Mouse (Mus musculus): ENCODE results near the gene Il1r1.

Gene Il1r1

DNA sequence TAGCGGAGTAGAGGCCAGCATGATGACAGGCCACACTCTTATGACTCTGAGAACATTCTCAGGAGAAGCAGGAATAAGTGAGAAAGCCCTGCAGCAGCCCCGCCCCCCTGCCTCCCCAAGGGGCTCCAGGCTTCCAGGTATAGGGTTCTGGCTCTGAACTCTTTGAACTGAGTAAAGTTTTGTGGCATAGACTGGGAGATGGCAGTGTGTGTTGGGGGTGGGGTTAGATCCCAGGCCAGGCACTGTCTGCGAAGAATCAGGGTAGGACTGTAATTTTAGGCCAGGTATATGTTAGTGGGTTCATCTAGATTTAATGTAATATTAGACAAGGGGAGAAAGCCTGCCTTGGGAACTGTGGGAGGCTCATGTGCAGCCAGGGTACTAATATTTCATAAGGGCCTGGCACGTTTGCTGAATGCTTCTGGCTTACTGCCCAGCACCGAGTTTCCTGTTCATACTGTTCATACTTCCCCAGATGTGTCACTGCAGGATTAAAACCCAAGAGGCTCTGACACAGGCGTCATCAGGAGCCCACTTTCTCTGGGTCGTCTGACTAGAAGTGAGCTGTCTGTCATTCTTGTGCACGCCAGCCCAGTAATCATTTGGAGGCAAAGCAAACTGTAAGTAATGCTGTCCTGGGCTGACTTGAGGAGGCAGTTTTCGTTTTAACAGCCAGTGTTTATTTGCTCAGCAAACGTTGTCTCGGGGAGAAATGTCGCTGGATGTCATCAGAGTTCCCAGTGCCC is at the start of gene Il1r1:
TSS of gene Il1r1 (plus strand) at position 542 of the 746 bp plus-strand sequence.
- POLR2A ChIA-PET = no interaction called here
- CTCF ChIA-PET = no interaction called here

DNA sequence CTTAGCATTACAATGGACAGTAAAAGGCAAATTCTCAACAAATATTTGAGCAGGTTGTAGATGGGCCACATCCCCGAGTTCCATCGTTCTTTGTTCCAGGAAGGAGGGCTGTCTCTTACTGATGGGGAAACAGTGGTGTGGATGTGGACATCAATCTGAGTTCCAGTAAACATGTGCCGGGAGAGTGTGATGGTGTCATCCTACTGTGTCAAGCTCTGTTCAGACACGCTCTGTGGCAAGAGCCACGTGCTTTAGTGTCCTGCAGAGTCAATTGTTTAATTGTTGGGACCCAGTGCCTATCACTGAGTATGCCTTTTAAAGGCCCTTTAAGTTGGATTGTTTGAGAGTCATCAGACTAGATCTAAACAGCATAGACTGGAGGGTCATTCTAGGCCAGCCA is 49.8 kb upstream of the Il1r1 start:
- POLR2A ChIA-PET = no interaction called here

DNA sequence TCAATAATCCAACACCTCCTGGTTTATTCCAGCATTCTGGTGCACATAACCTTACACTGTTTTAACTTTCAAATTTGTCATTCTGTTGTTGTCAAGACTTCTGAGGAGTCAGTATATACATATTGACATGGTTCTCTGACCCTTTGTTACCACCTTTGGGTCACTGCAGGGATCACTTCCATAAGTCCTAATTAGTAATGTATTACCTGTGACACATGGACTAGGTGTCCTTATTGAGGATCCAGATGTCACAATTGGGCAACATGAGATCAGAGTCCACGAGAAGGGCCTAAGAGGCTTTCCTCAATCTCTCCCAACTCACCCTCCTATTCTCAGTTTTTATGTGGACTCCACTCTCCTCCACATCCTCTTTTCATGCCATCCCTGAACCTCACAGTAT is 49.1 kb upstream of the Il1r1 start:
- POLR2A ChIA-PET = no interaction called here
- CTCF ChIA-PET = no interaction called here

More for the DNA sequence above, 49.8 kb upstream of the Il1r1 start:
- CTCF ChIA-PET = no interaction called here

DNA sequence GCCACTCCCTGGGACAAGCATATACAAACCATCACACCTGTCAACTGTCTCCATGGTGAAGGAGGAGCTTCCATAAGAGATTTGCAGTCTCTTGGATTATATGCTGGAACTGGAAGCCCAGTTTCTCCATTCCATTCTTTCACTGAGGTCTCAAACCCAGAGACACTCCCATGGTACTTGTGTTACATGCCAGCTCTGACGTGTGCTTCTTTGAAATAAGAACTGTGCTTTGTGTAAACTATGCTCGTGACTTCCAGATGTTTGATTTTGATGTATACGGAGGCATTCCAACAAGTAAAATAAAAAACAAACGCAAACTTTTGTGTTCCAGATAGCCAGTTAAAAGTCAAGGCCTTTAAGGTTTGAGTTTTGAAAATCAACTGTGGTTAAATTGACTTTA is 45.8 kb upstream of the Il1r1 start:
- ChIA-PET CTCF (no interaction called here), POLR2A (interaction anchor here in 1 of 4 experiments (0.6 kb wide), 1 partner anchor 243 kb away, joined by 3 read pairs; no protein-coding TSS in a partner anchor)

DNA sequence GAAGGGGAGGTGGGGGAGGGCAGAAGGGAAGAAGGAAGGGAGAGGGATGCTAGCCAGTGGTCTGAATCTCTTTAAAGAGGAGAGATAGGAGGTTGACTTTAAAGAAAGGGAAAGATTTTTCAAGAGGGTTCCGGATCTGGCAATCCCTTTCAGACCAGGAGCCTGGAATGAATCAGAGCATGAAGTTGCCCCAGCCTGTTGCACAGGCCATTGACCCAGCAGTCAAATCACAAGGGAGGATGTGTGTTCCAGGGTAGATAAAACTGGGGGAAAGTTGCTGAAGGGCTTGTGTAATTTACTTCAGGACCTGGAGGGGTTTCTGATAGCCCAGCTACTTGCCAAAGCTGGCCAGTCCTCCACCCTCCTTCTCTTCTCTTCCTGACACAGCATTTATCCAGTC is 45.4 kb upstream of the Il1r1 start:
- ChIA-PET POLR2A (interaction anchor here in 1 of 4 experiments (0.6 kb wide), 1 partner anchor 242 kb away, joined by 3 read pairs; no protein-coding TSS in a partner anchor), CTCF (no interaction called here)

GRCm38 (mm10) chr1:40180861-40181260 is 44.0 kb upstream of the Il1r1 start:
- ChIA-PET POLR2A (no interaction called here), CTCF (no interaction called here)

- ChIA-PET POLR2A (no interaction called here), CTCF (no interaction called here)
Observed at GRCm38 (mm10) chr1:40181716-40182115, 43.2 kb upstream of the Il1r1 start.

GRCm38 (mm10) chr1:40183410-40183809 is 41.5 kb upstream of the Il1r1 start:
- ChIA-PET POLR2A (no interaction called here), CTCF (no interaction called here)

DNA sequence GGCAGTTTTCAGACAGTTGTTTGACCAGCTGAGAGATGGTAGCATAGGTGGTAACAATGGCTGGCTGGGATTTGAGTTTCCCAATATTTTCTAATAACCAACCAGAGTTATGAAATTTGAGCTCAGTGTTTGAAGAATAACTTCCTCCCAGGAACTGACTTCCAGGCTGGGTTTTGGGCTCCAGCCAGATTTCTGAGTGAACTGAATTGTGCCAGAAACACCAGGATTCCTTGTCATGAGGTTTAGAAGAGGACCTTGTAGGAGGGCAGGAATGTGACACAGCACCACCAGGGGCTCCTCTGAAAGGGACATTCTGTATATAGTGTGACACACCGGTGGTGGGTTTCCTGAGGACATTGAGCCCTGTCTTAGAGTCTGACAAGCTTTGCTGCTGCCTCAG is 36.9 kb upstream of the Il1r1 start:
- POLR2A ChIA-PET = no interaction called here

GRCm38 (mm10) chr1:40190025-40190424 is 34.9 kb upstream of the Il1r1 start:
- POLR2A ChIA-PET = no interaction called here
- CTCF ChIA-PET = no interaction called here

More for the DNA sequence above, 36.9 kb upstream of the Il1r1 start:
- CTCF ChIA-PET = no interaction called here

GRCm38 (mm10) chr1:40190837-40191236 is 34.0 kb upstream of the Il1r1 start:
- POLR2A ChIA-PET = no interaction called here
- CTCF ChIA-PET = no interaction called here

- ChIA-PET CTCF (no interaction called here), POLR2A (no interaction called here)
Observed at GRCm38 (mm10) chr1:40194279-40194678, 30.6 kb upstream of the Il1r1 start.

- ChIA-PET CTCF (no interaction called here), POLR2A (interaction anchor here in 1 of 4 experiments (0.6 kb wide), 1 partner anchor 20 kb away, joined by 5 read pairs; no protein-coding TSS in a partner anchor)
Observed at GRCm38 (mm10) chr1:40213337-40214159, 11.3 kb upstream of the Il1r1 start.

DNA sequence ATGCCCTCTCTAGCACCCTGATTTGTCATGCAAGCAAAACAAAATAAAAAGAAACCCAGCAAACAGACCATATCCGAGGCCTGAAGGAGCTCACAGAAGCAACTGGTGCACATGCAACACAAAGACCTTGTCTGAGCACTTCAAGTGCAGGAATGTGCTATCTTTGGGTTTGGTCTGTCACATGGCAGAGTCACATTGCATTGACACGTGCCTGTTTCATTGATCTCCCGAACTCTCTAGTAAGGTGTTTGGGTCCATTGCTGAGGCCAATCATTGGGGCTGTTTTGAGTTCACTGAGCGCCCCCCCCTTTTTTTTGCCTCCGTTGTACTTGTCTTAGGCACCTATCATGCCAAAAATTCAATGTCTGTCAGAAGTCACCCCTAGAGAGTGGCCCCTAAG is 7.4 kb upstream of the Il1r1 start:
- ChIA-PET POLR2A (interaction anchor here in 1 of 4 experiments (0.6 kb wide), 1 partner anchor 352 kb away, joined by 3 read pairs; no protein-coding TSS in a partner anchor), CTCF (no interaction called here)

- CTCF ChIA-PET = no interaction called here
- POLR2A ChIA-PET = interaction anchor here in 1 of 4 experiments (0.6 kb wide), 1 partner anchor 36 kb away, joined by 3 read pairs; no protein-coding TSS in a partner anchor
Observed at GRCm38 (mm10) chr1:40218603-40219002, 6.3 kb upstream of the Il1r1 start.

- ChIA-PET CTCF (no interaction called here), POLR2A (no interaction called here)
Observed at GRCm38 (mm10) chr1:40220549-40220948, 4.3 kb upstream of the Il1r1 start.

DNA sequence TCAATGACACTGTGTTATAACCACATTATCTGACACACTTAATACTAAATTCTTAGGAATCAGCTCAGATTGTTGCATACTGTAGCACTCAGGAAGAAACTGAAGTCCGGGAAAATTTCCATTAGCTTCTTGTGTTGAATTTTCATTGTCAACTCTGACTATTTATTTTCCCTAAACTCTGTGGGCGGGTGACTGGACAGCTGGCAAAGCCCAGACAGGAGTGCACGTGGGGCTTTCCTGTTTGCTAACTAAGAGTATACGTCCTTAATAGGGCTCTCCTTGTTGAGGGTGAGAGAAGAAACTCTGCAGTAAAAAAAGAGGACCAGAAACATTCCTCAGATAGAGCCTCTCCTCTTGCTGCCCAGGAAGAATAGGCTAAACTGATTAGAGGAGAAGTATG is 3.0 kb upstream of the Il1r1 start:
- ChIA-PET POLR2A (no interaction called here), CTCF (no interaction called here)

DNA sequence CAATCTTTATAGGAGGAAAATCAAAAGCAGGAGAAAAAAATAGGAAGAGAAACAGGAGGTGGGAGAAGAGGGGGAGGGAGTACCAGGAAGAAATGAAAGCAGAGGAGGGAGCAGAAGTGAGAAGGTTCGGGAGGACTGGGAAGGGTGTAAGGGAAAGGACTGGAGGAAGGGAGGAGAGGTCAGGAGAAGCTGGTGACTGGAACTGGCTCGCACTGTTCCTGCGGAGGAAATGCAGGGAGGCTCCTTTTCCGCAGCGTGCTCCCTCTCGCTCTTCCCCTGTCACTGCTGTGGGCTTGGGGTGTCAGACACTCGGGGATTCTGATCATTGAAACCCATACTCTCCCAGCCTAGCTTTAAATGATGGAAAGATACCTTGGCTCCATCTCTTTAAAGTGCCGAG is 2.2 kb upstream of the Il1r1 start:
- POLR2A ChIA-PET = no interaction called here
- CTCF ChIA-PET = no interaction called here

- CTCF ChIA-PET = no interaction called here
- POLR2A ChIA-PET = no interaction called here
Observed at GRCm38 (mm10) chr1:40223591-40223990, 1.3 kb upstream of the Il1r1 start.

DNA sequence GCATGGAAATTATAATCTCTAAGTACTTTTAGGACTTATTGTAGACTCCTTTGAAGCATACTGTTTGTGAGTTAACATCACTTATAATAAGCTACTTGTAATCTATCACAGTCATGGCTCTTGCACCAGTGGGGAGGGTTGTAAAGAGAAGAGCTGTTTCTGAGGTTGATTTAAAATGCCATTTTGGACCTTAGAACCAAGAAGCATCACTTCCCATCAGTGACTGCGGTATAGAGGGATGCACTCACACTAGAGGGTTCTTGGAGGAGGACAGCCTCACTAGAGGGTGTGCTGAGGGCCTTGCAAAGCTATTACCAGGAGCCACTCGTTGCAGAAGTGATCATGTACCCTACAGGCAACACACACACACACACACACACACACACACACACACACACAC is 700 bp downstream of the Il1r1 start:
- ChIA-PET CTCF (no interaction called here), POLR2A (interaction anchor here in 1 of 4 experiments (0.6 kb wide), 1 partner anchor 184 kb away, joined by 4 read pairs; no protein-coding TSS in a partner anchor)

- CTCF ChIA-PET = no interaction called here
- POLR2A ChIA-PET = no interaction called here
Observed at GRCm38 (mm10) chr1:40229033-40229432, 4.2 kb downstream of the Il1r1 start.
